ENCODE assay signal across 9 mouse cellular contexts in the genomic region with DNA sequence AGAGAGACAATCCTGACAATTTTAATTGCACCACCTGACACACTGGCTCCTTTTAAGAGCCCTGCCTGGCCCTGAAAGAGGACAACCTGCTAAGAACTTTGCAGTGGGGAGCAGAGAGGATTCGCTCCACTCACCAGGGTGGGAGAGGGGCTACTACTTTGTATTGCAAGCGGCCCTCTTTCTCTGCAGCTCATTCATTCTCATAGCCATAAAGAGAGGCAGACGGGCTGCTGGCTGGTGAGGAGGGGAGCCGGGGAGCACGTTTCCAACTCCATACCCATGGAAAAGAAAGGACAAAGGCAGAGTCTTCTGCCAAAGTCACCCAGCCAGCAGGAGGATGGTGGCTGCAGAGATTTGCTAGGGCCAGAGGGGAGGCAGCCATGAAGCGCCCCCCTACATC.
DNase-seq lines count a peak whose midpoint lies in the region; ATAC-seq and TF ChIP-seq lines count a peak whose summit lies in the region.
"Had no signal": no experiment of that assay in that cellular context is flagged by ENCODE, and none has a peak within 500 bp of the region (broad histone marks: within the 10 kb centered on the region; RNA-seq: fewer than 3 reads in every experiment).

No protein-coding gene starts in this region.

- H3K27ac ChIP-seq in intestine, embryonic 14.5 days (ENCODE audit: low read depth) = peak overlapping the region; percentile 55
- no peak overlapping the region for H3K27ac ChIP-seq in intestine, postnatal 0 days (ENCODE audit: low read depth, low read length)
- H3K27ac ChIP-seq in hindbrain, embryonic 10.5 days = peak overlapping the region; percentile 81
- H3K27ac ChIP-seq in limb, embryonic 10.5 days = peak overlapping the region; percentile 48; the same call in 1 of the 2 replicates
- H3K27ac ChIP-seq in neural tube, embryonic 12.5 days = no peak overlapping the region
- H3K27ac ChIP-seq in layer of hippocampus, adult 2 months = no peak overlapping the region

- no peak for TF ChIP-seq CTCF in intestine, postnatal 0 days (IDR thresholded peaks at IDR 0.05; ENCODE audit: low read depth)
- TF ChIP-seq CTCF in layer of hippocampus, adult 2 months (conservative IDR thresholded peaks at IDR 0.05) = no peak

- H3K27me3 ChIP-seq in intestine, embryonic 14.5 days (replicated peaks; ENCODE audit: control insufficient read depth, insufficient read depth, low read length) = no peaks in the 10 kb centered on the region
- H3K27me3 ChIP-seq in intestine, postnatal 0 days (replicated peaks; ENCODE audit: control insufficient read depth, insufficient read depth, low read length) = no peaks in the 10 kb centered on the region
- H3K27me3 ChIP-seq in hindbrain, embryonic 10.5 days (ENCODE audit: insufficient read depth, poor library complexity, severe bottlenecking) = peaks cover 22% of the 10 kb centered on the region
- H3K27me3 ChIP-seq in limb, embryonic 10.5 days (ENCODE audit: low read depth, poor library complexity, severe bottlenecking) = no peaks in the 10 kb centered on the region
- no peaks in the 10 kb centered on the region for H3K27me3 ChIP-seq in neural tube, embryonic 12.5 days (replicated peaks)

- H3K4me1 ChIP-seq in intestine, embryonic 14.5 days (replicated peaks; ENCODE audit: control insufficient read depth, insufficient read depth, low read length) = peaks cover 8% of the 10 kb centered on the region; the same call in 1 of the 2 replicates
- no peaks in the 10 kb centered on the region for H3K4me1 ChIP-seq in intestine, postnatal 0 days (replicated peaks; ENCODE audit: control insufficient read depth, insufficient read depth, low read length)
- H3K4me1 ChIP-seq in hindbrain, embryonic 10.5 days (replicated peaks) = peaks cover 69% of the 10 kb centered on the region
- H3K4me1 ChIP-seq in limb, embryonic 10.5 days = peaks cover 57% of the 10 kb centered on the region
- peaks cover 27% of the 10 kb centered on the region for H3K4me1 ChIP-seq in neural tube, embryonic 12.5 days

- no peak for ATAC-seq in intestine, embryonic 14.5 days (replicated peaks; ENCODE audit: low FRiP score, low TSS enrichment, low read depth)
- ATAC-seq in intestine, postnatal 0 days = no peak
- peak; percentile 49 for ATAC-seq in neural tube, embryonic 12.5 days (ENCODE audit: low FRiP score, low read depth)

- WGBS in intestine, embryonic 14.5 days = 44% methylated on average over 6 of the region's 6 CpGs
- WGBS in intestine, postnatal 0 days = 65% methylated on average over 6 of the region's 6 CpGs
- 37% methylated on average over 6 of the region's 6 CpGs for WGBS in hindbrain, embryonic 10.5 days
- WGBS in limb, embryonic 10.5 days = 50% methylated on average over 6 of the region's 6 CpGs
- WGBS in neural tube, embryonic 12.5 days = 12% methylated on average over 6 of the region's 6 CpGs

- H3K4me2 ChIP-seq in intestine, embryonic 14.5 days (ENCODE audit: low read length) = no peak overlapping the region
- H3K4me2 ChIP-seq in intestine, postnatal 0 days (replicated peaks; ENCODE audit: low read depth) = no peak overlapping the region
- H3K4me2 ChIP-seq in neural tube, embryonic 12.5 days (replicated peaks) = 0 out of 2 replicates have a peak overlapping the region, but pooled peaks have one; percentile 20

- DNase-seq in intestine, embryonic 14.5 days (ENCODE audit: low spot score) = no peak
- no peak for DNase-seq in hindbrain, embryonic 10.5 days (ENCODE audit: low spot score)
- DNase-seq in limb, embryonic 10.5 days (ENCODE audit: low spot score) = no peak
- no peak for DNase-seq in cerebellum, postnatal 10 days
- DNase-seq in layer of hippocampus, adult 2 months (ENCODE audit: low spot score in 2 of 2) = no peak
- DNase-seq: lung, postnatal 36 days; spleen, adult 18-20 months had no signal

- H3K9ac ChIP-seq in intestine, embryonic 14.5 days (ENCODE audit: low read length) = no peak overlapping the region
- no peak overlapping the region for H3K9ac ChIP-seq in intestine, postnatal 0 days (ENCODE audit: low read depth, low read length)
- no peak overlapping the region for H3K9ac ChIP-seq in neural tube, embryonic 12.5 days

- no peak overlapping the region for H3K4me3 ChIP-seq in intestine, embryonic 14.5 days (ENCODE audit: low read depth, low read length)
- no peak overlapping the region for H3K4me3 ChIP-seq in intestine, postnatal 0 days (ENCODE audit: low read depth, low read length)
- H3K4me3 ChIP-seq in hindbrain, embryonic 10.5 days = no peak overlapping the region
- no peak overlapping the region for H3K4me3 ChIP-seq in limb, embryonic 10.5 days
- no peak overlapping the region for H3K4me3 ChIP-seq in neural tube, embryonic 12.5 days
- no peak overlapping the region for H3K4me3 ChIP-seq in layer of hippocampus, adult 2 months

- H3K9me3 ChIP-seq in intestine, embryonic 14.5 days (ENCODE audit: control insufficient read depth, low read length) = no peaks in the 10 kb centered on the region
- H3K9me3 ChIP-seq in intestine, postnatal 0 days (ENCODE audit: control insufficient read depth) = no peaks in the 10 kb centered on the region
- no peaks in the 10 kb centered on the region for H3K9me3 ChIP-seq in hindbrain, embryonic 10.5 days
- no peaks in the 10 kb centered on the region for H3K9me3 ChIP-seq in limb, embryonic 10.5 days (replicated peaks)
- no peaks in the 10 kb centered on the region for H3K9me3 ChIP-seq in neural tube, embryonic 12.5 days

- no peaks in the 10 kb centered on the region for H3K36me3 ChIP-seq in intestine, embryonic 14.5 days (ENCODE audit: control insufficient read depth, insufficient read depth, low read length)
- no peaks in the 10 kb centered on the region for H3K36me3 ChIP-seq in intestine, postnatal 0 days (ENCODE audit: control insufficient read depth, insufficient read depth)
- H3K36me3 ChIP-seq in hindbrain, embryonic 10.5 days = no peaks in the 10 kb centered on the region
- no peaks in the 10 kb centered on the region for H3K36me3 ChIP-seq in limb, embryonic 10.5 days
- no peaks in the 10 kb centered on the region for H3K36me3 ChIP-seq in neural tube, embryonic 12.5 days

Comparison
In these comparisons a context has a peak if more than half of its experiments do, and no peak if none do; other contexts are left out.
1. H3K27ac ChIP-seq: peak in intestine, embryonic 14.5 days (single experiment), hindbrain, embryonic 10.5 days (single experiment) and limb, embryonic 10.5 days (single experiment); none in intestine, postnatal 0 days (single experiment), neural tube, embryonic 12.5 days (single experiment) and layer of hippocampus, adult 2 months (single experiment).